34 mouse cellular contexts compared by ENCODE assay signal in genomic region chr8:122605367-122605766, GRCm38 (mm10). TPM values are rescaled to one million over a fixed set of nuclear protein-coding genes. Genes with fewer than 3 reads are reported as not detected.
DNase-seq lines count a peak whose midpoint lies in the region; ATAC-seq and TF ChIP-seq lines count a peak whose summit lies in the region.
"Had no signal": no experiment of that assay in that cellular context is flagged by ENCODE, and none has a peak within 500 bp of the region (broad histone marks: within the 10 kb centered on the region; RNA-seq: fewer than 3 reads in every experiment).

No protein-coding gene starts in this region.

- H3K36me3 ChIP-seq in heart, embryonic 10.5 days, result peaks cover 6% of the 10 kb centered on the region; the same call in 1 of the 2 replicates
- H3K36me3 ChIP-seq in liver, postnatal 0 days (replicated peaks; ENCODE audit: insufficient read depth, low read length), result peaks cover 11% of the 10 kb centered on the region
- H3K36me3 ChIP-seq: forebrain, embryonic 10.5 days; hindbrain, embryonic 13.5 days; liver, embryonic 15.5 days; midbrain, embryonic 13.5 days; neural tube, embryonic 12.5 days had no signal

- no peak for TF ChIP-seq CTCF in liver, postnatal 0 days (IDR thresholded peaks at IDR 0.05; ENCODE audit: low read depth)
- TF ChIP-seq CTCF in bone marrow, adult 2 months (IDR thresholded peaks at IDR 0.05; ENCODE audit: control insufficient read depth, insufficient read depth, low read length), result no peak

- intact Hi-C loops in heart, postnatal 25 days (cut with DNase I), result no loop called here

- ATAC-seq in liver, postnatal 0 days, result no peak
- peak; percentile 34; the same call in 1 of the 2 replicates for ATAC-seq in monocyte, adult 5-6 weeks (replicated peaks; ENCODE audit: insufficient number of reproducible peaks, low FRiP score, low TSS enrichment, poor library complexity, severe bottlenecking)
- ATAC-seq: forebrain, postnatal 0 days; lung, postnatal 0 days; midbrain, embryonic 13.5 days; Patski had no signal

- 0 out of 2 replicates have a peak overlapping the region, but pooled peaks have one; percentile 19 for H3K4me2 ChIP-seq in liver, postnatal 0 days (ENCODE audit: low read depth, low read length)
- H3K4me2 ChIP-seq: hindbrain, embryonic 13.5 days; limb, embryonic 15.5 days; liver, embryonic 15.5 days; midbrain, embryonic 13.5 days; neural tube, embryonic 12.5 days had no signal

- no peaks in the 10 kb centered on the region; the same call in 1 of the 2 replicates for H3K27me3 ChIP-seq in heart, embryonic 10.5 days (ENCODE audit: insufficient read depth, poor library complexity, severe bottlenecking)
- H3K27me3 ChIP-seq in liver, postnatal 0 days (ENCODE audit: insufficient read depth, low read length), result no peaks in the 10 kb centered on the region
- H3K27me3 ChIP-seq: hindbrain, embryonic 13.5 days; limb, embryonic 15.5 days; liver, embryonic 15.5 days; midbrain, embryonic 13.5 days; neural tube, embryonic 12.5 days; Patski had no signal

- H3K9ac ChIP-seq in liver, postnatal 0 days (replicated peaks), result no peak overlapping the region
- H3K9ac ChIP-seq: forebrain, postnatal 0 days; hindbrain, embryonic 13.5 days; limb, embryonic 15.5 days; liver, embryonic 15.5 days; midbrain, embryonic 13.5 days; neural tube, embryonic 12.5 days had no signal

- no peak for TF ChIP-seq POLR2A in bone marrow, adult 2 months (IDR thresholded peaks at IDR 0.05; ENCODE audit: borderline replicate concordance, control insufficient read depth, low read depth, low read length)

- TF ChIP-seq EP300 in liver, postnatal 0 days (IDR thresholded peaks at IDR 0.05; ENCODE audit: low read depth), result no peak

- H3K4me1 ChIP-seq in heart, embryonic 10.5 days, result peaks cover 18% of the 10 kb centered on the region
- peaks cover 7% of the 10 kb centered on the region; the same call in 1 of the 2 replicates for H3K4me1 ChIP-seq in liver, postnatal 0 days (ENCODE audit: insufficient read depth)
- H3K4me1 ChIP-seq in bone marrow, adult 2 months (ENCODE audit: control insufficient read depth, insufficient read depth, low read length), result peaks cover 1% of the 10 kb centered on the region; the same call in 1 of the 2 replicates

- no peak overlapping the region for H3K4me3 ChIP-seq in heart, embryonic 10.5 days
- no peak overlapping the region for H3K4me3 ChIP-seq in liver, postnatal 0 days (ENCODE audit: low read depth, low read length)
- H3K4me3 ChIP-seq in bone marrow, adult 2 months (replicated peaks; ENCODE audit: control insufficient read depth, low read depth, low read length), result no peak overlapping the region
- H3K4me3 ChIP-seq: forebrain, embryonic 10.5 days; hindbrain, embryonic 13.5 days; left cerebral cortex, adult 2 months; limb, embryonic 15.5 days; liver, embryonic 15.5 days; midbrain, embryonic 13.5 days; neural tube, embryonic 12.5 days had no signal

- 0 out of 2 replicates have a peak overlapping the region, but pooled peaks have one; percentile 42 for H3K27ac ChIP-seq in heart, embryonic 10.5 days
- H3K27ac ChIP-seq in liver, postnatal 0 days (ENCODE audit: low read depth), result peak overlapping the region; percentile 49; the same call in 1 of the 2 replicates
- peak overlapping the region; percentile 42 for H3K27ac ChIP-seq in bone marrow, adult 2 months (ENCODE audit: control insufficient read depth, insufficient read depth, low read depth, low read length, poor library complexity)
- H3K27ac ChIP-seq: forebrain, embryonic 10.5 days; hindbrain, embryonic 13.5 days; left cerebral cortex, adult 2 months; limb, embryonic 15.5 days; liver, embryonic 15.5 days; midbrain, embryonic 13.5 days; neural tube, embryonic 12.5 days had no signal

- no peaks in the 10 kb centered on the region for H3K9me3 ChIP-seq in heart, embryonic 10.5 days
- H3K9me3 ChIP-seq in liver, postnatal 0 days (ENCODE audit: low read length), result no peaks in the 10 kb centered on the region
- H3K9me3 ChIP-seq: forebrain, embryonic 10.5 days; G1E; hindbrain, embryonic 13.5 days; limb, embryonic 15.5 days; liver, embryonic 15.5 days; midbrain, embryonic 13.5 days; neural tube, embryonic 12.5 days had no signal

- DNase-seq in heart, embryonic 10.5 days (ENCODE audit: low spot score), result no peak
- DNase-seq in heart, postnatal 25 days (ENCODE audit: low spot score), result no peak
- DNase-seq in liver, postnatal 0 days, result no peak
- DNase-seq in liver, result no peak
- DNase-seq in kidney, adult 9 months, result no peak
- DNase-seq in layer of hippocampus, postnatal 36 days, result no peak
- DNase-seq: adrenal gland, postnatal 36 days; cerebellum, adult 11-12 months; cerebellum, postnatal 10 days; forebrain, postnatal 0 days; heart, postnatal 14 days; kidney, adult 11 months; kidney, postnatal 4 days; layer of hippocampus, adult 9-11 months; retina, postnatal 1 day; right cerebral cortex, postnatal 4 days; thymus, postnatal 14 days had no signal

- WGBS in heart, embryonic 10.5 days, result 62% methylated on average over 4 of the region's 4 CpGs
- WGBS in liver, postnatal 0 days (ENCODE audit: insufficient replicate concordance), result 68% methylated on average over 4 of the region's 4 CpGs
- WGBS in bone marrow, adult 2 months, result 52% methylated on average over 4 of the region's 4 CpGs

RNA-seq across cellular contexts. Expression of gene Galns, which starts 5.9 kb away (rescaled TPM):
- polyA plus RNA-seq in heart, embryonic 10.5 days (2016; fragmentation: Nextera tagmentation; extraction: Ambion mirVana), result 8.1 and 11.9 TPM in 2 replicates
- 1 to 10 TPM; 2.9 to 3.4 TPM for total RNA-seq in heart, postnatal 25 days (2021)
- 6.8 and 6.9 TPM in 2 replicates for polyA plus RNA-seq in liver, postnatal 0 days (2015; fragmentation: Nextera tagmentation; extraction: Ambion mirVana)
- polyA plus RNA-seq in bone marrow, adult 2 months (2011; ENCODE audit: insufficient read depth, insufficient read length, low replicate concordance, missing spikeins), result 18.7 and 40.6 TPM in 2 replicates
- total RNA-seq in monocyte, adult 5-6 weeks (2017), result 9.9 to 15.0 TPM (median 12.4 TPM) in 3 replicates
- total RNA-seq in layer of hippocampus, postnatal 36 days (2021), result 10 to 100 TPM in 1 of 2 experiments, 1 to 10 TPM in 1; 9.5 to 11.4 TPM

RNA-seq across cellular contexts. Expression of gene Trappc2l, which starts 6.1 kb away (rescaled TPM):
- 52.9 and 67.4 TPM in 2 replicates for polyA plus RNA-seq in heart, embryonic 10.5 days (2016; fragmentation: Nextera tagmentation; extraction: Ambion mirVana)
- total RNA-seq in heart, postnatal 25 days (2021), result 10 to 100 TPM; 58.4 to 62.8 TPM
- polyA plus RNA-seq in liver, postnatal 0 days (2015; fragmentation: Nextera tagmentation; extraction: Ambion mirVana), result 29.3 and 30.7 TPM in 2 replicates
- polyA plus RNA-seq in bone marrow, adult 2 months (2011; ENCODE audit: insufficient read depth, insufficient read length, low replicate concordance, missing spikeins), result 14.0 and 36.5 TPM in 2 replicates
- total RNA-seq in monocyte, adult 5-6 weeks (2017), result 19.5 to 35.7 TPM (median 20.3 TPM) in 3 replicates
- total RNA-seq in layer of hippocampus, postnatal 36 days (2021), result 10 to 100 TPM; 79.1 to 87.3 TPM

RNA-seq across cellular contexts. Expression of gene Pabpn1l, which starts 17.2 kb away (rescaled TPM):
- 0.19 TPM in 1 of 2 replicates, not detected in the other for polyA plus RNA-seq in heart, embryonic 10.5 days (2016; fragmentation: Nextera tagmentation; extraction: Ambion mirVana)
- total RNA-seq in heart, postnatal 25 days (2021), result not detected
- not detected in 2 replicates for polyA plus RNA-seq in liver, postnatal 0 days (2015; fragmentation: Nextera tagmentation; extraction: Ambion mirVana)
- not detected in 2 replicates for polyA plus RNA-seq in bone marrow, adult 2 months (2011; ENCODE audit: insufficient read depth, insufficient read length, low replicate concordance, missing spikeins)
- not detected in 3 replicates for total RNA-seq in monocyte, adult 5-6 weeks (2017)
- under 1 TPM in 1 of 2 experiments, not detected in 1; 0.35 TPM for total RNA-seq in layer of hippocampus, postnatal 36 days (2021)
- total RNA-seq: adrenal gland, adult 18-20 months; adrenal gland, postnatal 36 days; forebrain, postnatal 0 days; gastrocnemius, adult 18-20 months; gastrocnemius, postnatal 4 days; left cerebral cortex, adult 2 months; left cerebral cortex, postnatal 36 days had no signal
- polyA plus RNA-seq: embryonic facial prominence, embryonic 11.5 days; forebrain, embryonic 10.5 days; forebrain, postnatal 0 days; G1E; hindbrain, embryonic 13.5 days; limb, embryonic 15.5 days; liver, embryonic 15.5 days; lung, postnatal 0 days; midbrain, embryonic 13.5 days; neural tube, embryonic 12.5 days had no signal

RNA-seq across cellular contexts. Expression of gene Aprt, which starts 28.7 kb away (rescaled TPM):
- polyA plus RNA-seq in heart, embryonic 10.5 days (2016; fragmentation: Nextera tagmentation; extraction: Ambion mirVana), result 318 and 361 TPM in 2 replicates
- total RNA-seq in heart, postnatal 25 days (2021), result 10 to 100 TPM; 30.6 to 39.3 TPM
- 223 and 249 TPM in 2 replicates for polyA plus RNA-seq in liver, postnatal 0 days (2015; fragmentation: Nextera tagmentation; extraction: Ambion mirVana)
- polyA plus RNA-seq in bone marrow, adult 2 months (2011; ENCODE audit: insufficient read depth, insufficient read length, low replicate concordance, missing spikeins), result 41.8 and 95.4 TPM in 2 replicates
- 30.5 to 53.3 TPM (median 49.7 TPM) in 3 replicates for total RNA-seq in monocyte, adult 5-6 weeks (2017)
- 10 to 100 TPM; 61.5 to 65.4 TPM for total RNA-seq in layer of hippocampus, postnatal 36 days (2021)

RNA-seq across cellular contexts. Expression of gene Cdt1, which starts 37.6 kb away (rescaled TPM):
- 47.6 TPM in 2 replicates for polyA plus RNA-seq in heart, embryonic 10.5 days (2016; fragmentation: Nextera tagmentation; extraction: Ambion mirVana)
- 1 to 10 TPM; 2.7 to 3.2 TPM for total RNA-seq in heart, postnatal 25 days (2021)
- polyA plus RNA-seq in liver, postnatal 0 days (2015; fragmentation: Nextera tagmentation; extraction: Ambion mirVana), result 19.8 and 23.7 TPM in 2 replicates
- 62.8 and 68.5 TPM in 2 replicates for polyA plus RNA-seq in bone marrow, adult 2 months (2011; ENCODE audit: insufficient read depth, insufficient read length, low replicate concordance, missing spikeins)
- 11.1 to 24.4 TPM (median 12.4 TPM) in 3 replicates for total RNA-seq in monocyte, adult 5-6 weeks (2017)
- 1 to 10 TPM; 1.4 to 1.9 TPM for total RNA-seq in layer of hippocampus, postnatal 36 days (2021)
